Mouse (Mus musculus) midbrain, embryonic 16.5 days (tissue): ENCODE data around the gene Coq9. TPM values are rescaled to one million over a fixed set of nuclear protein-coding genes. Genes with fewer than 3 reads are reported as not detected.

Experiments used
- ATAC-seq: fragments of 200-750 bp; cut with Nextera tagmentation; 2 replicates; pipeline ENCODE4 v1.8.0; 2017; ENCODE audit warnings: moderate TSS enrichment
- H3K27ac ChIP-seq: fragments of 300-500 bp; sonication (generic); 2 replicates; pipeline ENCODE4 v1.5.1; 2014; ENCODE audit warnings: mild to moderate bottlenecking, low read length, mixed read lengths
- H3K27me3 ChIP-seq: fragments of 300-500 bp; sonication (generic); 2 replicates; pipeline ENCODE4 v1.6.1; 2014; ENCODE audit warnings: low read depth, low read length, mixed read lengths; ENCODE audit not compliant: control insufficient read depth, insufficient read depth
- H3K36me3 ChIP-seq: fragments of 300-500 bp; sonication (generic); 2 replicates; pipeline ENCODE4 v1.6.1; 2014; ENCODE audit warnings: mild to moderate bottlenecking, low read length, moderate library complexity, mixed read lengths; ENCODE audit not compliant: control insufficient read depth, insufficient read depth
- H3K4me1 ChIP-seq: fragments of 300-500 bp; sonication (generic); 2 replicates; pipeline ENCODE4 v1.6.1; 2014; ENCODE audit warnings: mild to moderate bottlenecking, low read length, mixed read lengths; ENCODE audit not compliant: control insufficient read depth, insufficient read depth
- H3K4me2 ChIP-seq: fragments of 300-500 bp; sonication (generic); 2 replicates; pipeline ENCODE4 v1.6.1; 2014; ENCODE audit warnings: mild to moderate bottlenecking, low read length, mixed read lengths
- H3K4me3 ChIP-seq: fragments of 300-500 bp; sonication (generic); 2 replicates; pipeline ENCODE4 v1.5.1; 2014; ENCODE audit warnings: low read depth, mild to moderate bottlenecking, low read length, moderate library complexity, mixed read lengths
- H3K9ac ChIP-seq: fragments of 300-500 bp; sonication (generic); 2 replicates; pipeline ENCODE4 v1.6.1; 2014; ENCODE audit warnings: low read depth, low read length, mixed read lengths
- H3K9me3 ChIP-seq: fragments of 300-500 bp; sonication (generic); replicated peaks from 2 replicates; pipeline ENCODE4 v1.6.1; 2014; ENCODE audit warnings: mild to moderate bottlenecking, low read length, mixed read lengths; ENCODE audit not compliant: control insufficient read depth, poor library complexity, severe bottlenecking
- WGBS: fragments of 180-500 bp; shearing (Covaris S2); extraction: QIAGEN DNeasy Blood & Tissue Kit; methylation state at CpG from one replicate; pipeline ENCODE4 v1.1.7; 2014; 5-methylcytosine and 5-hydroxymethylcytosine counted together
- polyA plus RNA-seq: library from polyadenylated mRNA; unstranded; fragments of >200 nt; fragmentation: Nextera tagmentation; extraction: Ambion mirVana; gene quantifications from 2 replicates; pipeline ENCODE4 v1.2.1, GENCODE M21; 2015

The Coq9 gene
- polyA plus RNA-seq, 1 experiment from 2014 or later = 61.2 TPM

- no peak overlapping the region for H3K27ac ChIP-seq
- no peak for ATAC-seq
- WGBS = 81% methylated on average over 10 of the region's 10 CpGs
- no peaks in the 10 kb centered on the region for H3K4me1 ChIP-seq
- H3K4me3 ChIP-seq = no peak overlapping the region
- H3K36me3 ChIP-seq = no peaks in the 10 kb centered on the region
- no peaks in the 10 kb centered on the region for H3K9me3 ChIP-seq
- no peaks in the 10 kb centered on the region for H3K27me3 ChIP-seq
- no peak overlapping the region for H3K9ac ChIP-seq
- no peak overlapping the region for H3K4me2 ChIP-seq
These were observed 33.4 kb upstream of the Coq9 start for GRCm38 (mm10) chr8:94804546-94805340.

- no peak overlapping the region for H3K9ac ChIP-seq
- 65% methylated on average over 4 of the region's 4 CpGs for WGBS
- ATAC-seq = no peak
- no peaks in the 10 kb centered on the region for H3K36me3 ChIP-seq
- no peaks in the 10 kb centered on the region for H3K9me3 ChIP-seq
- H3K4me1 ChIP-seq = no peaks in the 10 kb centered on the region
- H3K27me3 ChIP-seq = no peaks in the 10 kb centered on the region
- no peak overlapping the region for H3K4me2 ChIP-seq
- no peak overlapping the region for H3K4me3 ChIP-seq
- H3K27ac ChIP-seq = no peak overlapping the region
These were observed 32.3 kb upstream of the Coq9 start for GRCm38 (mm10) chr8:94805811-94806210.

- Histone ChIP-seq H3K9me3 (no peaks in the 10 kb centered on the region), H3K9ac (no peak overlapping the region), H3K4me2 (no peak overlapping the region), H3K27ac (no peak overlapping the region), H3K36me3 (no peaks in the 10 kb centered on the region), H3K4me3 (no peak overlapping the region), H3K27me3 (no peaks in the 10 kb centered on the region), H3K4me1 (peaks cover 4% of the 10 kb centered on the region)
- ATAC-seq = no peak
- WGBS = 51% methylated on average over 7 of the region's 7 CpGs
These were observed 30.6 kb upstream of the Coq9 start for GRCm38 (mm10) chr8:94807506-94807905.

GRCm38 (mm10) chr8:94808372-94808771, 29.7 kb upstream of the Coq9 start:
- Histone ChIP-seq H3K4me2 (no peak overlapping the region), H3K4me1 (peaks cover 8% of the 10 kb centered on the region), H3K27ac (no peak overlapping the region), H3K4me3 (no peak overlapping the region), H3K36me3 (no peaks in the 10 kb centered on the region), H3K9me3 (no peaks in the 10 kb centered on the region), H3K9ac (no peak overlapping the region), H3K27me3 (no peaks in the 10 kb centered on the region)
- 86% methylated on average over 6 of the region's 6 CpGs for WGBS
- ATAC-seq = no peak

GRCm38 (mm10) chr8:94810153-94810552, 28.0 kb upstream of the Coq9 start, which contains the start of gene Ccl17:
TSS of gene Ccl17 (plus strand) at chr8:94810453.
- no peaks in the 10 kb centered on the region for H3K27me3 ChIP-seq
- no peak within 1 kb of the TSS for H3K4me3 ChIP-seq
- ATAC-seq = no peak
- no peak within 1 kb of the TSS for H3K4me2 ChIP-seq
- 68% methylated on average over 3 of the region's 3 CpGs for WGBS
- H3K9ac ChIP-seq = no peak within 1 kb of the TSS
- H3K36me3 ChIP-seq = no peaks in the 10 kb centered on the region
- no peaks in the 10 kb centered on the region for H3K9me3 ChIP-seq
- peaks cover 8% of the 10 kb centered on the region for H3K4me1 ChIP-seq
- H3K27ac ChIP-seq = no peak within 1 kb of the TSS

- Histone ChIP-seq H3K9me3 (no peaks in the 10 kb centered on the region), H3K9ac (no peak overlapping the region), H3K4me2 (no peak overlapping the region), H3K36me3 (no peaks in the 10 kb centered on the region), H3K27me3 (no peaks in the 10 kb centered on the region), H3K4me3 (no peak overlapping the region), H3K27ac (no peak overlapping the region), H3K4me1 (peaks cover 8% of the 10 kb centered on the region)
- 86% methylated on average over 5 of the region's 5 CpGs for WGBS
- ATAC-seq = no peak
These were observed 27.3 kb upstream of the Coq9 start for GRCm38 (mm10) chr8:94810855-94811254.

- Histone ChIP-seq H3K27ac (no peak overlapping the region), H3K4me3 (no peak overlapping the region), H3K36me3 (no peaks in the 10 kb centered on the region), H3K9me3 (no peaks in the 10 kb centered on the region), H3K9ac (no peak overlapping the region; the same call in 1 of the 2 replicates), H3K4me2 (no peak overlapping the region), H3K4me1 (peaks cover 8% of the 10 kb centered on the region), H3K27me3 (no peaks in the 10 kb centered on the region)
- no peak for ATAC-seq
- WGBS = 80% methylated on average over 6 of the region's 6 CpGs
These were observed 26.5 kb upstream of the Coq9 start for GRCm38 (mm10) chr8:94811654-94812053.

GRCm38 (mm10) chr8:94812645-94813098, 25.4 kb upstream of the Coq9 start:
- Histone ChIP-seq H3K4me1 (peaks cover 8% of the 10 kb centered on the region), H3K4me2 (peak overlapping the region; percentile 44), H3K9me3 (no peaks in the 10 kb centered on the region), H3K9ac (peak overlapping the region; percentile 63), H3K4me3 (peak overlapping the region; percentile 21), H3K27ac (peak overlapping the region; percentile 77), H3K27me3 (no peaks in the 10 kb centered on the region), H3K36me3 (no peaks in the 10 kb centered on the region)
- 24% methylated on average over 6 of the region's 6 CpGs for WGBS
- peak; percentile 87 for ATAC-seq

- H3K4me1 ChIP-seq = peaks cover 8% of the 10 kb centered on the region
- WGBS = 0% methylated on average over 1 of the region's 1 CpGs
- H3K9me3 ChIP-seq = no peaks in the 10 kb centered on the region
- H3K4me3 ChIP-seq = no peak overlapping the region
- H3K27me3 ChIP-seq = no peaks in the 10 kb centered on the region
- H3K27ac ChIP-seq = no peak overlapping the region
- no peak for ATAC-seq
- no peak overlapping the region for H3K9ac ChIP-seq
- no peaks in the 10 kb centered on the region for H3K36me3 ChIP-seq
- no peak overlapping the region for H3K4me2 ChIP-seq
These were observed 23.6 kb upstream of the Coq9 start for GRCm38 (mm10) chr8:94814556-94814955.
